Mouse (Mus musculus) gastrocnemius, adult 18-20 months (tissue): ENCODE results near the gene Kmt5b. TPM values are rescaled to one million over a fixed set of nuclear protein-coding genes. Genes with fewer than 3 reads are reported as not detected.
A peak's percentile ranks its signal among the peaks of the same experiment; 100 is the strongest.

Source experiments
- DNase-seq: peaks from one replicate; pipeline ENCODE4 v3.0.0; 2021; ENCODE audit warnings: low spot score
- total RNA-seq, 2 experiments: library from RNA; stranded (reverse); gene quantifications; 2 replicates each; pipeline ENCODE4 v1.2.3; 2021

Gene Kmt5b
- total RNA-seq, 2 experiments from 2014 or later: 19.1 to 19.6 TPM

- DNase-seq: peak; percentile 89
These were observed 818 bp downstream of the Kmt5b start for GRCm38 (mm10) chr19:3767781-3768696.

- peak; percentile 91 for DNase-seq
These were observed 1.6 kb downstream of the Kmt5b start for GRCm38 (mm10) chr19:3768697-3769383.

- no peak for DNase-seq
These were observed 2.3 kb downstream of the Kmt5b start for GRCm38 (mm10) chr19:3769533-3769932.

- no peak for DNase-seq
These were observed 6.9 kb downstream of the Kmt5b start for GRCm38 (mm10) chr19:3774159-3774558.

GRCm38 (mm10) chr19:3778713-3779112 lies 11.5 kb downstream of the Kmt5b start:
- DNase-seq: peak; percentile 12

- DNase-seq: no peak
These were observed 22.9 kb downstream of the Kmt5b start for GRCm38 (mm10) chr19:3790077-3790476.

GRCm38 (mm10) chr19:3805526-3805925 lies 38.3 kb downstream of the Kmt5b start:
- no peak for DNase-seq

- no peak for DNase-seq
These were observed 43.5 kb downstream of the Kmt5b start for GRCm38 (mm10) chr19:3810536-3811233.

- DNase-seq: peak; percentile 46
These were observed 47.2 kb downstream of the Kmt5b start for GRCm38 (mm10) chr19:3814461-3814860.

GRCm38 (mm10) chr19:3815824-3816223 lies 48.6 kb downstream of the Kmt5b start:
- no peak for DNase-seq

- DNase-seq: no peak
These were observed 51.9 kb downstream of the Kmt5b start for GRCm38 (mm10) chr19:3819080-3819479.

GRCm38 (mm10) chr19:3819899-3820444 lies 52.8 kb downstream of the Kmt5b start:
- no peak for DNase-seq

GRCm38 (mm10) chr19:3825044-3825443 lies 57.8 kb downstream of the Kmt5b start:
- DNase-seq: no peak

- DNase-seq: no peak
These were observed 62.6 kb downstream of the Kmt5b start for GRCm38 (mm10) chr19:3829863-3830262.

GRCm38 (mm10) chr19:3831716-3832115 lies 64.5 kb downstream of the Kmt5b start:
- DNase-seq: no peak

GRCm38 (mm10) chr19:3832851-3833353 lies 65.7 kb downstream of the Kmt5b start:
- no peak for DNase-seq

- DNase-seq: no peak
These were observed 67.1 kb downstream of the Kmt5b start for GRCm38 (mm10) chr19:3834301-3834700.

- no peak for DNase-seq
These were observed 69.6 kb downstream of the Kmt5b start for GRCm38 (mm10) chr19:3836791-3837190.

GRCm38 (mm10) chr19:3838931-3839330 lies 71.7 kb downstream of the Kmt5b start:
- DNase-seq: no peak

GRCm38 (mm10) chr19:3839686-3840085 lies 72.5 kb downstream of the Kmt5b start:
- no peak for DNase-seq

GRCm38 (mm10) chr19:3840214-3840651 lies 73.0 kb downstream of the Kmt5b start:
- no peak for DNase-seq
